Mouse (Mus musculus) stomach, postnatal 0 days (tissue): ENCODE measurements around the gene Taf6. TPM values are rescaled to one million over a fixed set of nuclear protein-coding genes. Genes with fewer than 3 reads are reported as not detected.

Experiments used
- ATAC-seq: fragments of 200-750 bp; cut with Nextera tagmentation; 2 replicates; pipeline ENCODE4 v1.8.0; 2017; ENCODE audit not compliant: low FRiP score, low TSS enrichment
- DNase-seq: peaks from one replicate; pipeline ENCODE4 v3.0.0-alpha.2; 2016; ENCODE audit warnings: low spot score
- H3K27ac ChIP-seq: fragments of 300-500 bp; sonication (generic); replicated peaks from 2 replicates; pipeline ENCODE4 v1.5.1; 2014; ENCODE audit warnings: mild to moderate bottlenecking, control low read depth
- H3K27me3 ChIP-seq: fragments of 300-500 bp; sonication (generic); 2 replicates; pipeline ENCODE4 v1.6.1; 2014; ENCODE audit warnings: low read length; ENCODE audit not compliant: control insufficient read depth, insufficient read depth
- H3K36me3 ChIP-seq: fragments of 300-500 bp; sonication (generic); 2 replicates; pipeline ENCODE4 v1.6.1; 2014; ENCODE audit warnings: low read length, mixed read lengths; ENCODE audit not compliant: control insufficient read depth, insufficient read depth
- H3K4me1 ChIP-seq: fragments of 300-500 bp; sonication (generic); replicated peaks from 2 replicates; pipeline ENCODE4 v1.6.1; 2014; ENCODE audit warnings: antibody characterized with exemption; ENCODE audit not compliant: control insufficient read depth, insufficient read depth
- H3K4me2 ChIP-seq: fragments of 300-500 bp; sonication (generic); replicated peaks from 2 replicates; pipeline ENCODE4 v1.6.1; 2014; ENCODE audit warnings: low read depth, mild to moderate bottlenecking, control low read depth, moderate library complexity
- H3K4me3 ChIP-seq: fragments of 300-500 bp; sonication (generic); 2 replicates; pipeline ENCODE4 v1.5.1; 2014; ENCODE audit warnings: low read depth, low read length, control low read depth
- H3K9ac ChIP-seq: fragments of 300-500 bp; sonication (generic); 2 replicates; pipeline ENCODE4 v1.6.1; 2014; ENCODE audit warnings: mild to moderate bottlenecking, low read length, control low read depth, mixed read lengths
- H3K9me3 ChIP-seq: fragments of 300-500 bp; sonication (generic); 2 replicates; pipeline ENCODE4 v1.6.1; 2016; ENCODE audit warnings: low read length; ENCODE audit not compliant: control insufficient read depth
- CTCF ChIP-seq: IDR thresholded peaks from 2 replicates; pipeline ENCODE4 v1.5.1; 2016; ENCODE audit warnings: antibody characterized with exemption, low read depth, mild to moderate bottlenecking, moderate library complexity
- EP300 ChIP-seq: optimal IDR thresholded peaks from 2 replicates; pipeline ENCODE3; 2016; ENCODE audit warnings: antibody characterized with exemption
- WGBS: fragments of 180-500 bp; shearing (Covaris S2); extraction: QIAGEN DNeasy Blood & Tissue Kit; methylation state at CpG from one replicate; pipeline ENCODE4 v1.1.7; 2014; 5-methylcytosine and 5-hydroxymethylcytosine counted together
- polyA plus RNA-seq: library from polyadenylated mRNA; unstranded; fragments of >200 nt; fragmentation: Nextera tagmentation; extraction: Ambion mirVana; gene quantifications from 2 replicates; pipeline ENCODE4 v1.2.1, GENCODE M21; 2015

Taf6 gene
- polyA plus RNA-seq, 1 experiment from 2014 or later: 27.1 TPM

DNA sequence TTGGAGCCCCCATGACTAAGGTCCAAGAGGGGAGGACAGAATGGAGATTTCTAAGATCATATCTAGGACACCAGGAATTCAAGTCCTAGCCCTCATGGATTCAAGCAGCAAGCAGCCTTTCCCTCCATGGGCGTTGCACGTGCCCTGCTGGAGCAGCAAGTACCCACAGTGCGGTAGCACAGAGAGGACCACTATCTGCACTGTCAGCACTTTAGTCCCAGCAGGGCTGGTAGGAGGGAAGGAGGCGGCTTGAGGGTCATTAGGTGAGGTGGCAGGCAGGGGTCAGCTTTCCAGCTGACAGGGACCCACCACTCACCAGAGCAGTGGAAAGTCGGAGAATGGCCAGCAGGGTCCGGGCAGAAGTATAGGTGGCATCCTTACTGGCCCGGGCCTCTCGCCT, 21.7 kb downstream of the Taf6 start:
- Histone ChIP-seq H3K4me3 (no peak overlapping the region), H3K9ac (no peak overlapping the region), H3K27ac (no peak overlapping the region), H3K27me3 (no peaks in the 10 kb centered on the region), H3K9me3 (no peaks in the 10 kb centered on the region), H3K4me2 (no peak overlapping the region), H3K4me1 (0 out of 2 replicates have a peak, but pooled peaks cover 3% of the 10 kb centered on the region), H3K36me3 (peaks cover 36% of the 10 kb centered on the region)
- ATAC-seq (no peak), DNase-seq (no peak)
- TF ChIP-seq EP300 (no peak), CTCF (no peak)
- 78% methylated on average over 8 of the region's 8 CpGs for WGBS

DNA sequence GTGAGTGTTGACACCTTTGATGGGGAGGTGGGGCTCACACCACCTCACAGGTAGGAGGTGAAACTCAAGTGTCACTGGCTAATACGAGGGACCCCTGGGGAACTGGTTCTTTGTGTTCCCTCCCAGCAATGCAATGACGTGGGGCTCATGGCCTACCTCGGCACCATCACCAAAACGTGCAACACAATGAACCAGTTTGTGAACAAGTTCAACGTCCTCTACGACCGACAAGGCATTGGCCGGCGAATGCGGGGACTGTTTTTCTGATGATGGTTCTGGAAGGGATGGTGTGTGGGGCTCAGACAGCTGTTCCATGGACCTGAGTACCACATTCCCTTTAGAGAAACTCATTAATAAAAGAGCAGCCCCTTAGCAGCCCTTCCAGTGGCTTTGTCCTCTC, 23.6 kb downstream of the Taf6 start:
- ATAC-seq: no peak
- no peaks in the 10 kb centered on the region for H3K9me3 ChIP-seq
- H3K9ac ChIP-seq: no peak overlapping the region
- 0 out of 2 replicates have a peak, but pooled peaks cover 3% of the 10 kb centered on the region for H3K4me1 ChIP-seq
- no peak overlapping the region for H3K4me3 ChIP-seq
- DNase-seq: no peak
- peaks cover 36% of the 10 kb centered on the region for H3K36me3 ChIP-seq
- TF ChIP-seq EP300 (no peak), CTCF (no peak)
- H3K4me2 ChIP-seq: no peak overlapping the region
- no peaks in the 10 kb centered on the region for H3K27me3 ChIP-seq
- H3K27ac ChIP-seq: no peak overlapping the region
- WGBS: 68% methylated on average over 10 of the region's 10 CpGs

DNA sequence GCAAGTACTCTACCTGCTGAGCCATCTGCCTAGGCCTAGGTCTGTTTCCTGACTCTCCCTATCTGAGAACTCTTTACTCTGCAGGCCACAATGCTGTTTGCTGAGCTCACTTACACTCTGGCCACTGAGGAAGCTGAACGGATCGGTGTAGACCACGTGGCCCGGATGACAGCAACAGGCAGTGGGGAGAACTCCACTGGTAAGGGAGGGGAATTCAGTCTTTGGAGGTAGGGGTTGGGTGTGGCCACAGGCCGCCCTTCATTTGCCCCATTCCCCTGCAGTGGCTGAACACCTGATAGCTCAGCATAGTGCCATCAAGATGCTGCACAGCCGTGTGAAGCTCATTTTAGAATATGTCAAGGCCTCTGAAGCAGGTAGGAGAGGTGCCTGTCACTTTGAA, 24.2 kb downstream of the Taf6 start:
- H3K4me3 ChIP-seq: no peak overlapping the region
- H3K4me2 ChIP-seq: no peak overlapping the region
- TF ChIP-seq EP300 (no peak), CTCF (no peak)
- H3K9me3 ChIP-seq: no peaks in the 10 kb centered on the region
- no peak overlapping the region for H3K9ac ChIP-seq
- peaks cover 32% of the 10 kb centered on the region for H3K36me3 ChIP-seq
- no peak overlapping the region for H3K27ac ChIP-seq
- H3K4me1 ChIP-seq: 0 out of 2 replicates have a peak, but pooled peaks cover 3% of the 10 kb centered on the region
- no peaks in the 10 kb centered on the region for H3K27me3 ChIP-seq
- ATAC-seq: no peak
- DNase-seq: no peak
- 47% methylated on average over 6 of the region's 6 CpGs for WGBS

DNA sequence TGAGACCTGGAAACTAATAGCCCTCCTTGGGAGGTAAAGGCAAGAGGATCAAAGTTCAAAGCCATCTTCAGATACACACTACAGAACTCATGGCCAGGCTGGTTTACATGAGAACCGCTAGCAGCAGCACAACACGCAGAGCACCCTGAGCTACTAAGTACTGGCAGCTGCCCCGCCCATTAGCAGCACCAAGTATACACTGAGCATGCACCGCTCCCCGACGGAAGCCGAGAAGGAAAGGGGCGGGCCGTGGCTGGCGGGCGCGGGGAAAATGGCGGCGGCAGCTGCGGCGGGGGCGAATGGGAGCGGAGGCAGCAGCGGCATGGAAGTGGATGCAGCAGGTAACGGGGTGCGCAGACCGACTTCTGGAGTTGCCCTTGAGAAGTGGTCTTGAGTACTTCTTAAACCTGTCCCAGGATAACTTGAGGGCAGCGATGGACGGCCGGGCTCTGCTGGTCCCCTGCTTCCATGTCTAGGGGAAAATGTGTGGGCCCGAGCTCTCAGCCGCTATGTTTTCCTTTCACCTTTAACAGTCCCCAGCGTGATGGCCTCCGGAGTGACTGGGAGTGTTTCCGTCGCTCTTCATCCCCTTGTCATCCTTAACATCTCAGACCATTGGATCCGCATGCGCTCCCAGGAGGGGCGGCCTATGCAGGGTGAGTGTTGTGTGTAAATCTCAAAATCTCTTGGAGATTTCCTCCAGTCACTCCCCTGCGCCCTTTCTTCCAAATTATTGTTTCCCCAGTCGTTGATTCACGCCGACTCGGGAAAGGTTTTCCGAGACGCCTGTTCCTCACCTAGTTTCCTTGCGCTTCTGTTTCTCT, 26.2 kb downstream of the Taf6 start, which contains the start of gene Cops6:
Gene Cops6, plus strand, starts transcription at position 230 of the 824 bp plus-strand sequence.
- DNase-seq (peak; percentile 96), ATAC-seq (peak; percentile 96)
- no peaks in the 10 kb centered on the region for H3K9me3 ChIP-seq
- peak within 1 kb of the TSS; percentile 30 for H3K27ac ChIP-seq
- H3K4me1 ChIP-seq: 0 out of 2 replicates have a peak, but pooled peaks cover 3% of the 10 kb centered on the region
- H3K27me3 ChIP-seq: no peaks in the 10 kb centered on the region
- H3K4me3 ChIP-seq: peak within 1 kb of the TSS; percentile 49
- peak within 1 kb of the TSS; percentile 67 for H3K4me2 ChIP-seq
- TF ChIP-seq CTCF (peak; percentile 29), EP300 (no peak)
- H3K36me3 ChIP-seq: peaks cover 21% of the 10 kb centered on the region
- WGBS: under 1% methylated on average over 40 of the region's 42 CpGs
- peak within 1 kb of the TSS; percentile 57 for H3K9ac ChIP-seq

DNA sequence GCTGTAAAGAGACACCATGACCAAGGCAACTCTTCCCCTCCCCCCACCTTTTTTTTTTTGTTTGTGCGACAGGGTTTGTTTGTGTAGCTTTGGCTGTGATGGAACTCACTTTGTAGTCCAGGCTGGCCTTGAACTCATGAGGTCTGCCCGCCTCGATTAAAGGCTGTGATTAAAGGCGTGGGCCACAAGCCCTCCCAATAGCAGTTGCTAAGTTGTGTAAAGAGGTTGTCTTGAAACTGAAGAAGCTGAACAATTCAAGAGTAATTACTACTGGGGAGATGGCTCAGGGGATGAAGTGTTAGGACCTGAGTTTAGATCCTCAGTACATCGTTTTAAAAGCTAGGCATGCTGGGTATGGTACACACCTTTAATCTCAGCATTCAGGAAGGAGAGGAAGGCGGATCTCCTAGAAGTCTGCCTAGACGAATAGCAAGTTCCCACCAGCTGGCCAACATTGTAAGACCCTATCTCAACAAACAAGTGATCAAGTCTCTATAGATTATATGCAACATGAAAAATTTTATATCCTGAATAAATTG, 27.0 kb downstream of the Taf6 start:
- Histone ChIP-seq H3K4me1 (0 out of 2 replicates have a peak, but pooled peaks cover 3% of the 10 kb centered on the region), H3K27ac (0 out of 2 replicates have a peak overlapping the region, but pooled peaks have one; percentile 30), H3K4me3 (peak overlapping the region; percentile 49), H3K27me3 (no peaks in the 10 kb centered on the region), H3K36me3 (peaks cover 17% of the 10 kb centered on the region; the same call in 1 of the 2 replicates), H3K4me2 (peak overlapping the region; percentile 67), H3K9me3 (no peaks in the 10 kb centered on the region), H3K9ac (no peak overlapping the region; the same call in 1 of the 2 replicates)
- no peak for DNase-seq
- TF ChIP-seq EP300 (no peak), CTCF (no peak)
- WGBS: 63% methylated on average over 7 of the region's 7 CpGs
- ATAC-seq: no peak
